Mouse (Mus musculus) hindbrain, postnatal 0 days (tissue): ENCODE data around the gene Hs6st1. TPM values are rescaled to one million over a fixed set of nuclear protein-coding genes. Genes with fewer than 3 reads are reported as not detected.
A peak's percentile ranks its signal among the peaks of the same experiment; 100 is the strongest.

ENCODE experiments used
- ATAC-seq: fragments of 200-750 bp; cut with Nextera tagmentation; 2 replicates; pipeline ENCODE4 v1.8.0; 2017; ENCODE audit warnings: mild to moderate bottlenecking, moderate TSS enrichment, moderate library complexity
- DNase-seq: peaks from one replicate; pipeline ENCODE4 v3.0.0-alpha.2; 2015; ENCODE audit warnings: low spot score
- H3K27ac ChIP-seq: fragments of 300-500 bp; sonication (generic); 2 replicates; pipeline ENCODE4 v1.5.1; 2014; ENCODE audit warnings: mild to moderate bottlenecking
- H3K27me3 ChIP-seq: fragments of 300-500 bp; sonication (generic); 2 replicates; pipeline ENCODE4 v1.6.1; 2014; ENCODE audit warnings: low read length, mixed read lengths; ENCODE audit not compliant: insufficient read depth
- H3K36me3 ChIP-seq: fragments of 300-500 bp; sonication (generic); 2 replicates; pipeline ENCODE4 v1.6.1; 2014; ENCODE audit warnings: low read length, mixed read lengths; ENCODE audit not compliant: insufficient read depth
- H3K4me1 ChIP-seq: fragments of 300-500 bp; sonication (generic); 2 replicates; pipeline ENCODE4 v1.6.1; 2014; ENCODE audit warnings: antibody characterized with exemption, low read length, mixed read lengths; ENCODE audit not compliant: insufficient read depth
- H3K4me2 ChIP-seq: fragments of 300-500 bp; sonication (generic); 2 replicates; pipeline ENCODE4 v1.6.1; 2014; ENCODE audit warnings: low read depth, mild to moderate bottlenecking, low read length, moderate library complexity, mixed read lengths
- H3K4me3 ChIP-seq: fragments of 300-500 bp; sonication (generic); 2 replicates; pipeline ENCODE4 v1.5.1; 2014; ENCODE audit warnings: low read length
- H3K9ac ChIP-seq: fragments of 300-500 bp; sonication (generic); replicated peaks from 2 replicates; pipeline ENCODE4 v1.6.1; 2014; ENCODE audit warnings: mild to moderate bottlenecking, low read length, moderate library complexity, mixed read lengths
- H3K9me3 ChIP-seq: fragments of 300-500 bp; sonication (generic); 2 replicates; pipeline ENCODE4 v1.6.1; 2016; ENCODE audit warnings: low read length, mixed read lengths
- CTCF ChIP-seq: IDR thresholded peaks from 2 replicates; pipeline ENCODE4 v1.5.1; 2016; ENCODE audit warnings: antibody characterized with exemption, control low read depth, low read depth
- WGBS: fragments of 180-500 bp; shearing (Covaris S2); extraction: QIAGEN DNeasy Blood & Tissue Kit; methylation state at CpG from one replicate; pipeline ENCODE4 v1.1.7; 2014; 5-methylcytosine and 5-hydroxymethylcytosine counted together
- polyA plus RNA-seq: library from polyadenylated mRNA; unstranded; fragments of >200 nt; fragmentation: Nextera tagmentation; extraction: Ambion mirVana; gene quantifications from 2 replicates; pipeline ENCODE4 v1.2.1, GENCODE M21; 2015
- total RNA-seq: library from RNA; depleted of rRNA; stranded (reverse); fragments of >200 nt; gene quantifications from 2 replicates; pipeline ENCODE4 v1.2.3, GENCODE M21; 2014

Gene Hs6st1
- total and polyA plus RNA-seq, 2 experiments from 2014 or later = 19.0 to 107 TPM

DNA sequence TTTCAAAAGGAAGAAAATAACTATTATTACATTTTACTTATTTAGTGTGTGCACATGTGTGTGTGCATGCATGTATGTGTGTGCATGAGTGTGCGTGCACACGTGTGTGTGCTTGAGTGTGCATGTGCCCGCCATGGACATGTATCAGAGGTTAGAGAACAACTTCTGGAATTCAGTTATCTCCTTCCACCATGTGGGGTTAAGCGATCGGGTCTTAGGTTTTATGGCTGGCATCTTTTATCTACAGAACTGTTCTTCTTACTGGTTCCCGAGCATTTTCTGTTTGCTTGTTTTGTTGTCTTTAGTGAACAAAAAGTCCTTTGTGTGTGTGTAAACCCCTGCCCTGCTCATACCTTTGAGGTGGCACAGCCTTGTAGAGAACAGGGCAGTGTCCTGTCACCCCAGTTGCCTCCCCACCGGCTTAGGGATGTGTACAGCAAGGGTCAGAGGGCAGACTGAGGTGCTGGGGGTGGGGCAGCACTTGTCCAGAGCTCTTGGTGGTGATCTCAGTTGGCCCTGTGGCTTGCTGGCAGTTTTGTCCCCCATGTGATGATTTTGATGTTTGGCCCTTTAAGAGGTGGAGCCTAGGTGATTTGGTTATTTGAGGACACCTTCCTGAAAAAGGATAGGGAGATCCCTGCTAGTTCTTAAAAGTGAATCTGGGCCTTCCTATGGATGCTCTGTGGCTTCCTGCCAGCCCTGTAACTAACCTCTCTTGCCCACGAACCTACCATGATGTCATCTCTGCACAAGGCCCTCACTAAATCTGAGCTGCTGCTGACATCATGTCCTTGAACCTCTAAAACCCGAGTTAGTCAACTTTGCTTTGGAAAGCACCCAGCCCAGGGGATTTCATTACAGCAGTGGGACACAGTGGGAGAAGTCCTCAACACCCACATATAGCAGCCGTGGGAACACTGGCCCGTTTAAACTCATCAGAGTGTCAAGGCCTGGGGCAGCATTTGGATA, 4.7 kb downstream of the Hs6st1 start:
- Histone ChIP-seq H3K27me3 (no peaks in the 10 kb centered on the region), H3K9ac (no peak overlapping the region), H3K4me3 (peak overlapping the region; percentile 82), H3K4me1 (peaks cover 54% of the 10 kb centered on the region), H3K9me3 (no peaks in the 10 kb centered on the region), H3K4me2 (peak overlapping the region; percentile 73), H3K27ac (no peak overlapping the region), H3K36me3 (no peaks in the 10 kb centered on the region)
- no peak for DNase-seq
- TF ChIP-seq CTCF = no peak
- 56% methylated on average over 11 of the region's 11 CpGs for WGBS
- ATAC-seq = no peak

DNA sequence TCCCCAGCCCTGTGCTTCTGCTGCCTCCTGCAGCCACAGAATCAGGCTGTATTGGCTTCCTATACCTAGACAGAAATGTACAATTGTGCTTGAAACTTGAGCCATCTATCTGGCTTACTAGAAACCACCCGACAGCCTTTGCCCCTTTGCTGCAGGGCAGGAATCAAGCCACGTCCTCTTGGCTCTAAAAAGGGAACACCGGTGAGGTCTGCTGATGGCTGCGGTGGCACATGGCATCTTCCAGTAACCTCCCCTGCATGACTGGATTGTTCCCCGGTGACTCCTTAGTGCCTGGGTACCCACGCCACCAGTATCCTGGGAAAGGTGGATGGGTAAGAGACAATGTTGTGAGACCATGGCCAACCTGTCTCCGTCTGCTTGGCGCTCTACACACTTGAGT, 5.4 kb downstream of the Hs6st1 start:
- ATAC-seq (no peak), DNase-seq (no peak)
- no peak overlapping the region for H3K27ac ChIP-seq
- no peak overlapping the region for H3K9ac ChIP-seq
- 78% methylated on average over 8 of the region's 8 CpGs for WGBS
- H3K36me3 ChIP-seq = no peaks in the 10 kb centered on the region
- TF ChIP-seq CTCF = no peak
- H3K4me2 ChIP-seq = peak overlapping the region; percentile 73
- H3K4me3 ChIP-seq = peak overlapping the region; percentile 17
- H3K27me3 ChIP-seq = no peaks in the 10 kb centered on the region
- peaks cover 54% of the 10 kb centered on the region for H3K4me1 ChIP-seq
- no peaks in the 10 kb centered on the region for H3K9me3 ChIP-seq

DNA sequence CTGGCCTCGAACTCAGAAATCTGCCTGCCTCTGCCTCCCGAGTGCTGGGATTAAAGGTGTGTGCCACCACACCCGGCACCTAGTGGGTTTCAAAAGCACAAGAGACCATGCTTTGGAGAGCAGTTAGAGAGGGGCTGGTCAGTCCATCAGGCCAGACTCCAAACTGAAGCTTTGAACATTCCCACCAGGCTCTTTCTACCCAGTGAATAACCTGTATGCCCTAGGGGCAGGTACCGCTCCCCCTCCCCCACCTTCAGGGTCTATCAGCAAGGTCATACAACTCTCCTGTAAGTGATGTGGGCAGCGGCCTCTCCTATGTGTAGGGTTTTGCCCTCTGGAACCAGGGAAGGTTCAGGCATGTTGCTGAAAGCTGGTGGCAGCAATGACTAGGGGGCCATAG, 6.0 kb downstream of the Hs6st1 start:
- Histone ChIP-seq H3K9me3 (no peaks in the 10 kb centered on the region), H3K9ac (no peak overlapping the region), H3K36me3 (no peaks in the 10 kb centered on the region), H3K4me2 (no peak overlapping the region), H3K4me1 (peaks cover 54% of the 10 kb centered on the region), H3K4me3 (no peak overlapping the region), H3K27me3 (no peaks in the 10 kb centered on the region), H3K27ac (no peak overlapping the region)
- 96% methylated on average over 5 of the region's 5 CpGs for WGBS
- TF ChIP-seq CTCF = no peak
- ATAC-seq (no peak), DNase-seq (no peak)

DNA sequence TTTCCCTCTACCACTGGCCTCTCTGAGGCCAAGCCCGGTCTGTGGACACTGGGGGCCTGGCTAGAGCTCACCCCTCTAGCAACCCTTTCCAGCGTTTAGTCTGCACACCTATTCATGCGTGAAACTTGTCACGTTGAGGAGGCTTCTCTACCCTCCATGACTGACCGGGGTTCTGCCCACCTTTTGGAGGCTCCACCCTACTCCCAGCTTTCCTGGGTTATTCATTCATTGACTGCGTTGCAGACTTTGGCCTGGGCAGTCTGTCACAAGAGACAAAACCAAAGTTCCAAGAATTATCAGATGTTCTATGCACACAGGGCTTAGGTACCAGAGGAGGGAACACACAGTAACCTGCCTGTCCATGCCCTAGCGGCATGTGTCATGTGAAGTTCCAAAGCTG, 6.8 kb downstream of the Hs6st1 start:
- no peak for ATAC-seq
- Histone ChIP-seq H3K27me3 (no peaks in the 10 kb centered on the region), H3K27ac (no peak overlapping the region), H3K4me1 (peaks cover 54% of the 10 kb centered on the region), H3K4me3 (no peak overlapping the region), H3K4me2 (no peak overlapping the region), H3K36me3 (no peaks in the 10 kb centered on the region), H3K9me3 (no peaks in the 10 kb centered on the region), H3K9ac (no peak overlapping the region)
- 70% methylated on average over 7 of the region's 7 CpGs for WGBS
- DNase-seq = no peak
- TF ChIP-seq CTCF = no peak

DNA sequence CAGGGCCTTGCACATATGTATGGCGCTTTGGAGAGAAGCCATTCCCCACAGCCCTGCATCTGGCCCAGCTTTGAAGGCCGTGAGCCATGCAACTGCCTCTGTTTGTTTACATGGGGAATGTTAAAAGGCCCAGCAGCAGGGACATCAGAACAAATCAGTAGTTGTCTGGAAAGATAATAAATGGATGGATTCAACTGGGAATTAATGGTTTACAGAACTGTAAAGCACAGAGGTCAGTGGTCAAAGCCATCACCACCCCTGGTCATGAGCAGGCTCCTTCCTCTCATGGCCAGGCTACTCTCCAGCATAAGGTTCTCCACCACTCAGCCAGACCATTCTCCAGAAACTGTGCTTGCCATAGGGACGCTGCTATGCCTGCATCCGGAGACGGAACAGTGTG, 7.5 kb downstream of the Hs6st1 start:
- Histone ChIP-seq H3K27me3 (no peaks in the 10 kb centered on the region), H3K4me3 (no peak overlapping the region), H3K4me1 (peaks cover 48% of the 10 kb centered on the region), H3K27ac (no peak overlapping the region), H3K36me3 (no peaks in the 10 kb centered on the region), H3K9ac (no peak overlapping the region), H3K4me2 (no peak overlapping the region), H3K9me3 (no peaks in the 10 kb centered on the region)
- WGBS = 75% methylated on average over 5 of the region's 5 CpGs
- TF ChIP-seq CTCF = no peak
- ATAC-seq (no peak), DNase-seq (no peak)

DNA sequence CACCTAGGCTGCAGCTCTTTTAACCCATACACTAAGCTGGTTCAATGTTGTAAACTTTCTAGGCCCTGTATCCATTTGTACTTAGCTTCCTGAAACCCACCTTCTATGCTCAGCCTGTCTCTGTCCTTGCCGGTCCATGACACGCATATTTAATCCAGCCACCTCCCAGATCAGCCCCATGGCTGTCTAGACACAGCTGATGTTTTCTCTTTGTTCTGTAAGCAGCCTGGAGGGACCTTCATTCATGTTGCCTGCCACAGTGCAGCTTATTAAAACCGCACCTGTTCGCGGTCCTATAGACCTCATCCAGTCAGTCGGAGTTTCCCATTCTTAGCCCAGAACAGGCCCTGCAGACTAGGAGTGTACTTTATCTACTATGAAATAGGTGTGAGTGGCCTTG, 8.9 kb downstream of the Hs6st1 start:
- TF ChIP-seq CTCF = no peak
- peak; percentile 56; the same call in 1 of the 2 replicates for ATAC-seq
- no peak overlapping the region for H3K9ac ChIP-seq
- H3K27ac ChIP-seq = no peak overlapping the region
- H3K4me1 ChIP-seq = peaks cover 35% of the 10 kb centered on the region
- no peaks in the 10 kb centered on the region for H3K36me3 ChIP-seq
- H3K4me2 ChIP-seq = no peak overlapping the region
- no peaks in the 10 kb centered on the region for H3K27me3 ChIP-seq
- DNase-seq = no peak
- no peaks in the 10 kb centered on the region for H3K9me3 ChIP-seq
- no peak overlapping the region for H3K4me3 ChIP-seq
- WGBS = 19% methylated on average over 6 of the region's 6 CpGs

DNA sequence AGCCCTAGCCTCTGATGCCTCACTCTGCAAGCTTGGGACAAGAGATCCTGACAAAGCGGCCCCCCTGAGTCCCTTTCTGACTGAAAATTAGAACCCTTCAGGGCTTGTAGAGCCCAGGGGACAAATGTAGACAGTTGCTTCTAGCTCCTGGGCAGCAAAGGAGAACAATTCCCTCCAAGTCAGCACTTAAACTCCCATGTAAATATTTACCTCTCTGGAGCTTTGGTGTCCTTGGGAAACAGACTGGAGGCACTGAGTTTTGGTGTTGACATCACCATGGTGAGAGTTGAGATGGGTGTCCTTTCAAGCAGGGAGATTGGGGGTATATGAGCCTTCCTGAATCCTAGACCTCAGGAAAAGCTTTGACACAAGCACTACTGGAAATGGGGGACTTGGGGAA, 10.1 kb downstream of the Hs6st1 start:
- WGBS = 75% methylated on average over 1 of the region's 1 CpGs
- no peak overlapping the region for H3K4me2 ChIP-seq
- peaks cover 23% of the 10 kb centered on the region for H3K4me1 ChIP-seq
- TF ChIP-seq CTCF = no peak
- H3K36me3 ChIP-seq = no peaks in the 10 kb centered on the region
- H3K4me3 ChIP-seq = no peak overlapping the region
- ATAC-seq = no peak
- no peaks in the 10 kb centered on the region for H3K9me3 ChIP-seq
- DNase-seq = no peak
- no peaks in the 10 kb centered on the region for H3K27me3 ChIP-seq
- no peak overlapping the region for H3K27ac ChIP-seq
- H3K9ac ChIP-seq = no peak overlapping the region
